Mouse (Mus musculus): ENCODE measurements at regions not wholly inside any gene's neighbourhood (a gene's known extent, or its start where the extent isn't known, plus 50 kb on each side); places are given as distances from the start of the nearest gene placed in this dataset.

DNA sequence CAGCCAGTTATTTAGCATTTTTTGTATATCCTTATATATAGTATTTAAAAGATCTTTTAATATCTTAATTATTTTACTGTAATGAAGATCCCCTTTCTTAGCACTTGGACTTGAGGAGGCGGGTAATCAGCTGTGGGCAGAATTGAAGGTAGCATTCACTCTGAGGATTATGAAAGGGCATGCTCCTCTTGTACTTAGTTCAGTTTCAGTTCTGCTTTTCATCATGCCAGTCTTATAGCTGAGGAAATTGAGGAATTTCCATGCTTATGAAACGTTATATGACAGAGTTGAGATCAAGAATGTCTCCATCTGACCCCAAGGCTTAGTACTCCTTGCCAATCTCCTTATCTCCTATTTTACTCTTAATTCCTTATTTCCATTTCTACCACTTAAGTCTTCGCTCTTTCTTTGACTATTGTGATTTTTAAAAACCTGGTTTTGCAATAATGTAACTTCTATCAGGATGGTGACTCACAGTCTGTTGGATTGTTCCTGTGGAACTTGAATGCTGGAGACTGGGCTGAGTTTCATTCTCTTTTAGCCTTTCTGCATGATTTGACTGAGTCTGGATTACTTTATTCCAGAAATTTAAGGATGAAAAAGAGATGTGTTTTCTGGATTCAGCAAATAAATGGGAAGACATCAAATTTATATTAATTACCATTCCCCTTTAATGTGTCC is 133.6 kb downstream of the Papss1 start:
- no peak for DNase-seq (ENCODE audit: low spot score in 2 of 2)

DNA sequence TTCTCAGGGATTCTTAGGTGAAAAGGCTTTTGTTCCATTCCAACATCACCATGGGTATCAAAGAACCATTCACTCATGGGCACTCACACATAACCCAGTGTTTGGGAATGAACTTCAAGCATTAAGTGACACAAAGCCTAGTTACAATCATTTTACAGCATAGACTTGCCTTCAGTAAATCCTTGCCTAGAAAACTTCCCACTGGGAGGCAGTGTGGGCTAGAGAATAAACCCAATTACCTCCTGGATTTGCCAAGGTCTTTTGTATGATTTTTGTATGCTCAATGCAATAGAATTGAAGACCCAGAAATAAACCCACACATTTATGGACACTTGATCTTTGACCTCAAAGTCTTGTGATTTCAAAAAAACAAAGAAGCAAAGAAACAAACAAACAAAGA is 138.6 kb downstream of the Papss1 start:
- no peak for DNase-seq (ENCODE audit: low spot score in 2 of 2)

DNA sequence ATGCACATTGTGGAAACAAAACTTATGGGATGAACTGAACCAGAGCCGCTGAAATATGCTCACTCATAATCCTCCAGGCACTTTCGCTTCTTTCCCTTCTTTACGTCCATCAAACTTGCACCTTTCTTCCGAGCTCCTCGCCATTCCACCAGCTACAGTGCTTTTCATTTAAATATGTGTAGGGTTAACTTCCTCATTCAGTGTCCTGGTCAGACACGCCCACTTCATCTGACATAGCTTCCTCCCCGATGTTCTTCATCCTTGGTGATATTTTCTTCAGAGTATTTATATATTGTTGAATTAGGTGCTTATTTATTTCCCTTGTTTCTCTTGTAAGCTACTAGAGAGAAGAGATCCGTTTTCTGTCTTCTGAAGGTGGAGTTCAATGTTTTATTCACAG is 149.0 kb downstream of the Papss1 start:
- no peak for DNase-seq (ENCODE audit: low spot score in 2 of 2)

DNA sequence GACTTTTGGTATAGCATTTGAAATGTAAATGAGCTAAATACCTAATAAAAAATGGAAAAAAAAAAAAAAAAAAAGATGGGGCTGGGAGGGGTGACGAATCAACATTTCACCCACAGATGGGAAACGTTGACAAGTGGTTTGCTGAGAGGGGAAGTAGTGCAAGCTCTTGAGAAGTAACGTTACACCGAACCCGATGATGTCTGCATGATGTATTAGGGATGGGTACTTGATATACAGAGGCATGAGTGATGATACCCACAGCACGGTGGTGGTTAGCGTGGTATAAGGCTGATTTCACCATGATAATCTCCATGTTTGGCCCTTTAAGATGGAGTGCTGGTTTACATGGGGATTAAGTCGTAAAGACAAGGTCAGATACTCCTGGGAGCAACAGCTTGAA is 154.2 kb downstream of the Papss1 start:
- no peak for DNase-seq (ENCODE audit: low spot score in 2 of 2)

DNA sequence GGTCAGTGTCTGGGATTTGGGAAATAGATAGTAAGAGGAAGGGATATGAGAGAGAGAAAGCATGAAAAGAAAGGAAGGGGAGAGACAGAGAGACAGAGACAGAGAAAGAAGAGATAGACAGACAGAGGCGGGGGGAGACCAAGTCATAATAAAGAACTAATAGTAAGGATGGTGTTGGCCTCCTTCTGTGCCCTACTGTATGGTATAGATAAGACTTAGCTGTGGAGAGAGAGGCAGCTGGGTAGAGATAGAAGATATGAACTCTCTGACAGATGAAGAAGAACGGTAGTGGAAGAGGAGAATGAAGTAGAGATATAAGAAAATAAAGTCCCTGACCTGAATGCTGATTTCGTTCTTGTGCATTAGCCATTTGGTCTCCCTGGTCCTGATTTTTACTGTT is 164.1 kb downstream of the Papss1 start:
- DNase-seq (ENCODE audit: low spot score in 2 of 2), result no peak

DNA sequence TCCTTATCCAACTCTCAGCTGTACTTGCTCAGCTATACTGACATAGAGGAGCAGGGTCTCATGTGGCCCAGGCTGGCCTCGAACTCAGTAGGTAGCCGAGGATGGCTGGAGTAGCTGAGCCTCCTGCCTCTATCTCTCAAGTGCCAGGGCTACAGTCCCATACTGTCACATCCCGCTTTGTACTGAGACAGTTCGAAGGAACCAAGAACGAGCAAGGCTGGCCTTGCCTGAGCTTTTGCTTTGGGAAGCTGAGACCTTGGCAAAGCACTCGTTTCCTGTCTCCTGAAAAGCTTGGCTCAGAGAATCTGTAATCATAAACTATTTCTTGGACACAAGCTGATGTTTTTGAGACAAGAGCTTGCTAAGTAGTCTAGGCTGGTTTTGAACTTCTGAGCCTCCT is 169.7 kb downstream of the Papss1 start:
- no peak for DNase-seq (ENCODE audit: low spot score in 2 of 2)

DNA sequence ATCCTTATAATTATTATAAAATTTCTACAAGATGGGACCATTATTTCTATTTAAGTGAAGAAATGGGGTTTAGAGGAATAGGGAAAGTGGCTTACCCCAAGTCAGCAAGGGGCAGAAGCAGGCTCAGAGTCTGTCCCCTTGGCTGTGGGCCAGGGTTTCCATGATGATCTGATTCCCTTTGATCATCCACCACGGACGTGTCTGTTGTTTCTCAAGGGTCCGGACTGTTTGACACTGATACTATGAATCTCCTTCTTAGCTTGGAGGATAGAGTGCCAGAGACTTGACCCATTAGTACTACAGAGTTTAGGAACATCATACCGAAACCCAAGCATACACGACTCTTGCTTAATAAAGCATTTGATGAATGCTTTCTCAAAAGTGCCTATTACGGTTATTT is 172.9 kb downstream of the Papss1 start:
- no peak for DNase-seq (ENCODE audit: low spot score in 2 of 2)

DNA sequence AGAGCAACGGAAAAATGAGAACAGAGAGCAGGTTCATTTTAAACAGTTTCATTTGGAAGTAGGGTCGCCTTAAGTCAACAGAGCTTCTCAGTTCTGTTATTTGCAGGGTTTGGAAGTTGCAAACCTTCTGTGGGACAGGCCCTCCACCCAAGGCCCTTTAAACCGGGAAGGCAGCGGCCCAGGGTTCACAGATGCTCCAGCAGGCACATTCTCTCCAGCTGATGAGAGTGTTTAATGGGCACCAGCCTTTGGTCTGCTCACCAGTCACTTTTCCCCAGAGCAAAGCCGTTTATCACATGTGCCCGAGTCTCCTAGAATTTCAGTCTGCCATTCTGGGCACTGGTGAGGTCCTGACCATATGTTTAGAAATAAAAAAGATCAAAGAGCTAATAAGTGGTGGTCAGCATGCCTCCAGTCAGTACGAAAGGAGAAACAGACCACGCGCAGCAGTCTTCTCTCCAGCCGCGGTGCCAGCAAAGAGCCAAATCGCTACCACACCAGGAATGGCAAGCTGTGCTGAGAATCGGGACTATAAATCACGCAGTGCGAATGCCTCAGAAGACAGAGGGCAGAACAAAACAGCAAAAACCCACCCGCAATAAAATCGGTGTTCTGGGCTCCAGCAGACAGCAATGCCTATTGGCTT is 173.5 kb downstream of the Papss1 start:
- no peak for DNase-seq (ENCODE audit: low spot score in 2 of 2)

DNA sequence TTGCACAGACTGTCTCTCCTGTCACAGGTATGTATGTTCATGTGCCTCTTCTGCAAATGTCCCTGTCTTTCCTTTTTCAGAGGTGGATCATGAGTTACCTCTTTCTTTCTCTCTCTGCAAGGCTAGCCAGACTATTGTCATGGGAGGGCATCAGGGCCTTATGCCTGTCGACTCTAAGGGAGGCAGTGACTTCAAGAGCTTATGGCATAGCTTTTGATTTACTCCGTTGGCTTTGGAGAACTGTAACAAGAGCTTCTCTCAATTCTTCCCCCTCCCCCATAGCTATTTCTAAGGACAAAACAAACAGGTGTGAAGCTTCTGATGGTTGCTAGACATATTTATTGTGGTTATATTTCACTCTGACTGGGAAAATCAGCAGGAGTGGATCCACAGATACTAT is 191.0 kb downstream of the Papss1 start:
- DNase-seq (ENCODE audit: low spot score in 2 of 2), result no peak

DNA sequence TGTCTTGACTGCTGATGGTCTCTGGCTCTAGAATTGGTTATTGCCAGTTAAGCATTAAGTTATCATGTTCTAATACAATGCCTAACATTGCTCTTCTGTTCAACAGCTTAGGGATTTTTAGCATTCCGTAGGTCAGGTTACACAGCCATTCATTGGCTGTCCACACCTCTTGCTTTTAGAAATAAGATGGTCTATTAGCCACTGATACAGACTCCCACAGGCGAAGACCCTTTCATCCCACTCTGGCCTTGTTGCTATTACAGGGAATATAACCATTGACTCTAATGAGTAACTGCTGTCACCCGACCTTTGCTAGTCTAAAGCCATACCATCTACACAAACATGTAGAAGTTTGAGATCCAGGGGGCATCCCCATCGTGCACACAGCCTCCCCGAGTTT is 191.6 kb downstream of the Papss1 start:
- no peak for DNase-seq (ENCODE audit: low spot score in 2 of 2)

DNA sequence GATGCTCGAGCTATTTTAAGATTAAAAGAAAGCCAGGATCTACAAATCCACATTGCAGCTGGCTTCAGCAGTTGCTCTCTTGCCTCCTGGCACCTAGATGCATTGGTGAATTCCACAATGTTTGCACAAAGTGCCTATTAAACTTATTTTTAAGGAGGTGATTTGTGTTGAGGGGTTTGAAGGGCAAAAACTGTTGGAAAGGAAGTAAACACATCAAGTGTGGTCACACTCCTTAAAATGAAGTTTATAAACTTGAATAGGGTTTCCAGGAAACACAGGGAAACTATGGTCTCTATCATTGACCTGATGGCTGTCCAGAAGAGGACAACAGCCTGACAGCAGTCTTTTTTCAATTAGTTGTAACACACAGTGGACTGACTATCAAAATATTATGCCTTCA is 205.4 kb downstream of the Papss1 start:
- no peak for DNase-seq (ENCODE audit: low spot score in 2 of 2)

DNA sequence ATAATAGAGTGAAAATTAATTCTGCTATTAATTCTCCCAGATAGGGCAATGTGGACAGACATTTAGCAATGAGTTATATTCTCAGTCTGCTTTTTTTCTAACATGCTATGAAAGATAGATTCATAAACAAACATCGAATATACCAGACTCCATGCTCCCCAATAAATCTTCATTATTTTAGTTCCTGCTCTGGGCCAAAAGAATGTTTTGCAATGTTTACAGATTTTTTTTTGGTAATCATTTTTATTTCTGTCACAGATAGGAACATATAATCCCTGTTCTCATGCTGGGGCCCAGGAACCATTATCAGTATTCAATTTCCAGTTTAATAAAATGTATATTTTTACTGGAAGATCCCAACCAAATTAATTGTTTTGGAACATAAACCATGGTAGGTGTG is 205.9 kb downstream of the Papss1 start:
- DNase-seq (ENCODE audit: low spot score in 2 of 2), result no peak

DNA sequence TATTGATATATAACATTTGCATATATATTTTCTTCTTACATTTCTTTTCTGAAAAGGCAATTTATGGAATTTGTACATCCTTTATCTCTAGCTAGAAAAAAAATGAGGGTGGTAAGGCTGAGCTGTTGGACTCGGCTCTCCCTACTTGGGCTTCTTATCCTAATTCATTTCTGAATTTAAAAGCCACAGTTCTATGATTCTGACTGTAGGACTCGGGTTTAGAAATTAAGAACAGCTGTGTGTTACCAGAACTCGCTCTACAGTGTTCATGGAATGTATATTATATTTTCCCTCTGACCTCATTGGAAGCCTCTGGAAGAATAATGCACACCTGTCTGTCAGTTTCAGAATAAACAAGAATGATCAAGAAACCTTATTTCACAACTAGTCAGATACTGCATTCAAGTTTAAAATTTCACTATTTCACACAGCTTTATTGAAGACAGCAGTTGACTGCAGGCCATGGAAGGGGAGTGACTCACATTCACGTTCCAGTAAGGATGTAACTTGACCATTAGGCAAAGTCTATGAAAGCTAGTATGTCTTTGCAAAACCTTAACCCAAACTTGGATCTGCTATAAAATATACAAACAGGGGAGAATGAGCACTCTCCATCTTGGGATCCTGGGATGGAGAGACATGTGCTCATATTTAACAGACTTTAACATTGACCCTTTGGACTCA is 207.4 kb downstream of the Papss1 start:
- no peak for DNase-seq (ENCODE audit: low spot score in 2 of 2)

DNA sequence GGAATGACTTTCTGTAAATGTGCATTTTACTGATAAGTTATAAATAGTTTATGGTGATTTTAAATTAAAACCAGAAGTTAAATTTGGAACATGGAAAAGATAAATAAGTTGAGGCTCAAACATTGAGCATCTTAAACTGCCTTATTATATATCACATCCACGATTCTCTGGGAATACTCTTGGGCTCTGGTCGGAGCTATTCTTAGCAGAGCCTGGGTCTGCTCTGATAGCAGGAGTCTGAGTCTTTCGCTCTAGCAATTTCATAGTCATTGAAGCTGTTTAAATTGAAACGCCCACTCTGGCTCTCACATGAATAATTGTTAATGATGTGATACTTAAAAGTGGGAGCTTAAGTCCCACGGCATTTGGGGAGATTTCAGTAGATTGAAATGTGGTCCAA is 208.0 kb downstream of the Papss1 start:
- DNase-seq (ENCODE audit: low spot score in 2 of 2), result no peak

DNA sequence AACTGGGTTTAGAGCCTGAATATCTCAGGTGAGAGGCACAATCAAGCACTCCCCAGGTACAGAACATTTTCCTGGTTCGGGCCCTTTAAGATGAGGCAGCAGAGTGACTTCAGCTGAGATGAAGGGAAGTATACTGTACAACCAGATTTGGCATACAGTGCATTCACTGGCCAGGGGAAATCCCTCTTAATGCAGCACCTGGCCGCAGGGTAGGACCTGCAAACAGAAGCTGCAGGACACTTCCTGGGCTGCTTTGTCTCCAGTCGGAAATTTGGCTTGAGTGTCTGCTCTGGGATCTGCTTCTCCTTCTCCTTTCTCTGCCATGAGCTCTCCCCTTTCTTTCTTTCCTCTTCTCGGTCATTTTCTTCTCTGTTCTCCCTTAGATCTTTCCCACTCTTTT is 210.9 kb downstream of the Papss1 start:
- DNase-seq (ENCODE audit: low spot score in 2 of 2), result no peak

DNA sequence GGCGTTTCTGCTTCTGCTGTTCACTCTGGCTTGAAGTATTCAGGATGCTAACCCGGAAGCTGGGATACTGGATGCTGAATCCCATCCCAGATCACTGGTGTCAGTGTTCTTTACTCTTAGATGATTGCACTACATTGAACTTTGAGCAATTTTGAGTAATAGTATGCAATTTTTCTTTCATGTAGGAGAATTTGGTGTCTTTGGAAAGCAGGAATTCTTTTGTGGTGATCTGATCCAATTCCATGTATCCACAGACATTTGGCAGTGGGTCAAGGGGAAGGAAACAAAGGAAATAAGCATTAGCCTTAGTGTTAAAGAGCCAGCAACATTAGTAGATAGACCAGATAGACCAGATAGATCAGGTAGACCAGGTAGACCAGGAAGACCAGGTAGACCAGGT is 212.1 kb downstream of the Papss1 start:
- DNase-seq (ENCODE audit: low spot score in 2 of 2), result no peak

DNA sequence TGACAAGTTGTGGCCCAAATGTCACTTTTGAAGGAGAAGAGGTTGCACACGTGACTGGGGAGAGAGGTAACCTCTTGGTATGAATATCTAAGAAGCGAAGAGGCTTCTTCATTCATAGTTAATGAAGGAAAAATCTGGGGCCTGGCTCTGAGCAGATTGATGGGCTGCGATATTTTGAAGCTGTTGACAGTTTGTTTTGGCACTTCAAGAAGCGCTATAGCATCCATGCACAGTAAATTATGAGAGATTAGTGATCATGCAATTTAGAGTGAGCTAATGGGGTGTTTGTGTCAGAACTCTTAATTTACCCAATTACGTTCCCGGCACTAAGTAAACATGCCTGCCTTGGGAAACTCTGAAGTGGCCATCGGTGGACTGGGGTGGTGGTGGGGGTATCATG is 215.2 kb downstream of the Papss1 start:
- no peak for DNase-seq (ENCODE audit: low spot score in 2 of 2)

DNA sequence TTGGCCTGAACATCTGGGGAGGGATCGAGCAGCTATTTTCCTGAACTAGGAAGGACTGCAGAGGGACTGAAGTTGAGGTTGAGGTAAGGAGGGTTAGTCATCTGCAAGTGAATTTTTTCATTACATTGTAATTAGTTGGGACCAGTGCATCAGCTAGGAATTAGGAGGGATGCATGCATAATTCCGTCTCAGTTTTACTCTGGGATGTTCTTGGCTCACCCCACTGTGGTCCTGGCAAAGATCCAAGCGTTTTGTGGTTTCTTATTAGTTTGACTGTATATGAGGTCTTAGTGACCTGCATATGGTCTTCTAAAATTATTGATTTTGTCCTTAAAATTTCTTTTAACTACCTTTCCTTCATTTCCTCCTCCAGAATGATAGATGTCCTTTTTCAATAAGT is 221.0 kb downstream of the Papss1 start:
- DNase-seq (ENCODE audit: low spot score in 2 of 2), result no peak

DNA sequence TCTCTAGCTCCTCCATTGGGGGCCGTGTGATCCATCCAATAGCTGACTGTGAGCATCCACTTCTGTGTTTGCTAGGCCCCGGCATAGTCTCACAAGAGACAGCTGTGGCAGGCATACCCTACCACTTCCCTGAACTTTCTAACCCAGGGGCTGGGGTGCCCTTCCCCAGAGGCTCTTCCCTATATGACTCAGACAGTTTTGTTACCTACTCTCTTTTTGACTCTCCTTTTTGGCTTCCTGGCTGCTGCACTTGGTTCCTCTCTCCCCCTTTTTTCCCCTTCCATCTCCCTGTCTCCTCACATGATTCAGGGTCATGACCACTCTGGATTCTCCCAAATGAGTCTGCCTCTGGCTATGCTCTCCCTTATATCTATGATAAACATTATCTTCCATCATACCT is 223.8 kb downstream of the Papss1 start:
- DNase-seq (ENCODE audit: low spot score in 2 of 2), result no peak

DNA sequence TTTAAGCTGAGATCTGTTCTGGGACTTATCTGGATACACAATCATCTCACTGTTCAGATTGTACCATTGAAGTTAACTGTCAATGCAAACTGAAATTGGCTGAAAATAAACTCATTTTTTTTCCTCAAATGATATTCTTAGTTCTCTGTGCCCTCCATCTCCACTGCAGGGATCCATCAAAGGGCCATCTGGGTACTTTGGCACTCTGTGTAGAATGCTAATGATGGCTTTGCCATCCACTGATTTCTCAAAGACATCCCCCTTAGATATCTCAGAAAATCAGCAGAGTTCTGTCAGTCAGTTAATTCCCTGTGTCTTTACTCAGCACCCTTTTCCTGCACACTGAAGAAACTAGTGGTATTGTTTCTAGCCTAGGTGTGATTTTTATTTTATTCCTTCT is 224.6 kb downstream of the Papss1 start:
- DNase-seq (ENCODE audit: low spot score in 2 of 2), result no peak

DNA sequence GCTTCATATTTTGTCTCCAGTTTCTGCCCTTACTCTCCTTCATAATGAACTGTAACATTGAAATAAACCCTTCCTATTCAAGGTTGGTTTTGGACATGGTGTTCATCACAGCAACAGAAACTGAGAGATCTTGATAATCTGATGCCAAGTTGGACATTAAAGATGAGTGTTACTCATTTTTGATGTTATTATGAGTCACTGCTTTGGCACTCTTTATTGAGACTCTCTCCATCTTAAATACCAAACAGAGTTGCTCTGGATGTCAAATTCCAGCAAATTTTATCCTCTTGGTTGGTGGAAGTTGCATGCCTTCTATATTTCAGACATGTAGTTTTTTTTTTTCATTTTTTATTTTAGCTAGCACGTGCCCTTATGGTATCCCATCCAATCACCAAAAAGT is 229.5 kb downstream of the Papss1 start:
- DNase-seq (ENCODE audit: low spot score in 2 of 2), result no peak

DNA sequence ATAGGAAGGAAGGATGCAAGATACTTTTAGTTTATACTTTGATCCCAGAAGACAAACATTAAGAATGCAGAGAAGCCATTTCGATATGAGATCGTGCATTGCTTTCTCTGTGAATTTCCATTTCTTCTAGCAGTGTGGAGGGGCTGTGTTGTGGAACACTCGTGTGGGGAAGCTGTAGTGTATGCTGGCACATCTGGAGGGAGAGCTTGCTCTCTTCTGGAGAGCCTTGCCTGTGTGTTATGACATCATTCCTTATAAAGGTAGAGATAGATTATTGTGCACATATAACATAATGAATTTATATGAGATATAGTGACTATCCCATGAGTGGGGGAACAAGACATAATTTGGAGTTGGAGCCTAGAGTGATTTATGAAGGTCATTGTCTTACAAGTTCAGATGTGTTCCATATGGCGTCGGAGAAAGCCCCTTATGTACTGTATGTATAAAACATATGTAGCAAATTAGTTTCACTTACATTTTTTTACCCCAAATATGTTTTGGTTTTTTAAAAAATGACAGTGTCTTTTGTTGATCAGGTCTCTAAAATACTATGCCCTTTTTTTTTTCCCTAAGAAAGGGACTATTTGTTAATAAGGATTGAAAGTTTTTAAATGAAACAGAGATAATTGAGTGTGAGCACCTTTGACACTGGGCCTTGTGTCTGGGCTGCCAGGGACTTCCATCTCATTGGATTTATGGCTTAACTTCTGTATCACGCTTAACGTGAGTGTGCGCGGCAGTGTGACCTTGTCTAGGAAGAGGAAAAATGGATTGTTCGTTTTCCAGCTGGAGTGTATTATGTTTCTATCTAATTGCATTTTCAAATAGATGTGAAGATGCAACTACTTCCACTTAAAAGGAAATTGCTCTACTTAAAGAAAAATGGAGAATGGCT is 230.8 kb downstream of the Papss1 start:
- DNase-seq (ENCODE audit: low spot score in 2 of 2), result no peak

Measured in urinary bladder, postnatal 4 days (tissue).